Mouse (Mus musculus): ENCODE results near the gene Mapk8ip3.

Mapk8ip3 gene

DNA sequence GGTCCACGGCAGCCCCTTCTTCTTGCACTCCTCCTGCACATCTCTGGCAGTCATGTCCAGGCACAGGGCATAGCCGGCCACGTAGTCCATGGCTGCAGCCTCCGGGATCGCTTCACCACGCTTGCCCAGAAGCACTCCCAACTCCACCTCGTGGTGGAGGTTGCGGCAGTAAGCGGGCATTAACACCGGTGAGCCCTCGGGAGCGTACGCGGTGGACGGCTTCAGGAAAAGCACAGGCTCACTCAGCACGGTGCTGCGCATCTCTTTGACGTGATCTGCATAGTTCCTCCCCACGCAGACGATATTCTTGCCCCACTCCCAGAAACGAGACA is 87.1 kb downstream of the Mapk8ip3 start:
- DNase-seq (ENCODE audit: low spot score) = no peak

DNA sequence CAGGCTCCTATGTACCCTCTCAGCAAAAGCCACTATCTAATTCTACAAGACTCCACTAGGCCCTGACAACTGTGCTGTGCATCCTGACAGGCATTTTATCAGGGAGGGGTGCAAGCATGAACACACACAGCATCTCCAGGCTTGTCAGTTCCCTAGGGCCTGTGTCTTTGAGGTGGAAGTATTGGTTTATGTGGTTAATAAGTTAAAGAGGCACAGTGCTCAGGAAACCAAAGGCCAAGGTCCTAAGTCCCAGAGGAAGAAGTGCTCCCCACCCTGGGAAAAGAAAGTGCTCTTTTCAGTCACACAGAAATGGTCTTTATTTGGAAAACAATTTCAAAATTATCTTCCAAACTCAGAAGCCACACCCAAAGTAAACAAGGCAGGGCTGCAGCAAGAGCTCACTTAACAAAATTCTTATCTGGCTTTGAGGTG is 88.2 kb downstream of the Mapk8ip3 start:
- DNase-seq (ENCODE audit: low spot score) = no peak

DNA sequence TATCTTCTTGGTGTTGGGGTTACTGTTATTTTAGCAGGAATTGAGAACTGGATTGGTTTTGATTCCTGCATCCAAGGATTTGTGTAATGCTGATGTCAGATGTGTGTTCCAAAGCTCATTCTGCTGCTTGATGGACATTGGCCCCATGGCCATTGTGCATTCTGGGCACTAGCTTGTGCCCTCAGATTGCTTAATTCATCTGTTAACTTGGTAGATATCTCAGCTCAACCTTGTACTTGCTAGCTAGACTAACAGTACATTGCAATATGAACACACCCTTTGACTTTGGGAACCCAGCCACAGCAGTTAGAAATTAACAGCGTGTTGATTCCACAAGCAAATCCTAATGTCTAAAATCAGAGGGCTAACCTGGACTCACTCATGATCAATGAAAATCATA is 89.4 kb downstream of the Mapk8ip3 start:
- no peak for DNase-seq (ENCODE audit: low spot score)

DNA sequence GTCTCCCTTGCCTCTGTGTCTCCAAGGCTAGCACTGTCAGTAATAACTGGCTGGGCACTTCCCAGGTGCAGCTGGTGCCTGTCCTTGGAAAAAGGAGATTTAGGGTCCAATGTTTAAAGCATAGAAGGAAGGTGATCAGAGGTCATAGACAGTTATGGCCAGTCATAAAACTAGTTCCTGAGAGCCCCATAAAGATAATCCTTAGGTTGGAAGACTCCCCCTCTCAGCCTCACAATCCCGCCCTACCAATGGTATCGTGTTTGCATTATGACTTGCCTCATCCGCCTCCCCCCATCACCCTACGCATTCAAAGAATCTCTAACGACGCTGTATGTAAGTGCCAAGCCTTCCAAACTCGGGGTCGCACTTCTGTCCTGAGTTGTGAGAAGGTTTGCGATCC is 92.3 kb downstream of the Mapk8ip3 start:
- no peak for DNase-seq (ENCODE audit: low spot score)

DNA sequence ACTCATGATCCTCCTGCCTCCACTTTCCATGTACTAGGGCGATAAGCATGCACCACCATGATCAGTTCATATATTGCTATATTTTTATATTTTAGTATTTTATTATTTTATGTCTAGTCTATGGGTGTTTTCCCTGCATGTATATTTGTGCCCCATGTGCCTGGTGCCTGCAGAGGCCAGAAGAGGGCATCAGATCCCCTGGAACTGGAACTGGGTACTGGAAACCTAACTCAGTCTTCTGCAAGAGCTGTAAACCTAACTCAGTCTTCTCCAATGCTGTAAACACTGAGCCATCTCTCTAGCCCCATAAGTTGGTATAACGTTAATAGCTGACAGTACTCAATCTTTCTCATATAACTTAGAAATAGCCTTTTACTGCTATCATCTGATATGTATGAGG is 94.1 kb downstream of the Mapk8ip3 start:
- DNase-seq (ENCODE audit: low spot score) = no peak

All from ovary, postnatal 36 days (tissue).